Mouse (Mus musculus) MEL (cell line): ENCODE results near the gene Dcaf4.

Source experiments
- HCFC1 ChIP-seq: IDR thresholded peaks from 2 replicates; pipeline ENCODE4 v1.6.1; 2012; ENCODE audit warnings: low read depth, mild to moderate bottlenecking, inconsistent platforms, low read length, improper control_type of control experiment, moderate library complexity
- UBTF ChIP-seq: IDR thresholded peaks from 2 replicates; pipeline ENCODE4 v1.6.1; 2012; ENCODE audit warnings: low read depth, mild to moderate bottlenecking, inconsistent platforms, low read length, improper control_type of control experiment, moderate library complexity, borderline replicate concordance; ENCODE audit not compliant: insufficient read depth

DNA sequence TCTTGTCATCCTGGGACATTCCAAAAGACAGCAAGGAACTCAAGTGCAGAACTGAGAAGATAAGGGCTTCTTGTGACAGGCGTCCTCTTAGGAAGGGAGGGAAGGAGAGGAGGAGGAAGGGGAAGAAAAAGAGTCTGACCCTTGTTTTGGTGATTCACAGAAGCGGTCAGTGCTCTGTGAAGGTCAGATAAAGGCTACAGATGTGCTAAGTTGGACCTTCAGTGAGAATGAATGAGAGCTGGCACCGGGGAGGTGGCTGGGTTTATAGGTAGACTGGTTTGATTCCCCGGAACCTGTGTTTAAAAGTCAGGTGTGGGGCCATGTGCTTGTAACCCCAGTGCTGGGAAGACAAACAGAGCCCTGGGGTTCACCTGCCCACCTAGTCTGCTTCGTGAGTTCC, 8.4 kb downstream of the Dcaf4 start:
- TF ChIP-seq UBTF (no peak), HCFC1 (no peak)
